ENCODE assay signal across 8 mouse cellular contexts in genomic region chr8:128679909-128680308, GRCm38 (mm10). TPM values are rescaled to one million over a fixed set of nuclear protein-coding genes. Genes with fewer than 3 reads are reported as not detected.
A peak's percentile ranks its signal among the peaks of the same experiment; 100 is the strongest.
DNase-seq lines count a peak whose midpoint lies in the region; ATAC-seq and TF ChIP-seq lines count a peak whose summit lies in the region.

No protein-coding gene starts in this region.

- ATAC-seq in neural tube, embryonic 15.5 days (ENCODE audit: low FRiP score), result no peak

- peaks cover 10% of the 10 kb centered on the region for H3K4me1 ChIP-seq in lung, adult 2 months (ENCODE audit: control insufficient read depth, insufficient read depth, low read length)
- H3K4me1 ChIP-seq in heart, embryonic 10.5 days, result peaks cover 7% of the 10 kb centered on the region
- peaks cover 3% of the 10 kb centered on the region; the same call in 1 of the 2 replicates for H3K4me1 ChIP-seq in neural tube, embryonic 15.5 days
- H3K4me1 ChIP-seq in thymus, adult 2 months (replicated peaks; ENCODE audit: control insufficient read depth, insufficient read depth, low read length), result no peaks in the 10 kb centered on the region

- no peak overlapping the region for H3K9ac ChIP-seq in neural tube, embryonic 15.5 days (replicated peaks)

- no peak for TF ChIP-seq CTCF in lung, adult 2 months (IDR thresholded peaks at IDR 0.05; ENCODE audit: insufficient read depth, low read length)
- TF ChIP-seq CTCF in thymus, adult 2 months (IDR thresholded peaks at IDR 0.05; ENCODE audit: borderline replicate concordance, control insufficient read depth, extremely low read depth, insufficient read depth, low read length, poor library complexity), result no peak

- 27% methylated on average over 2 of the region's 2 CpGs for WGBS in lung, adult 2 months
- WGBS in heart, embryonic 10.5 days, result 46% methylated on average over 2 of the region's 2 CpGs
- WGBS in neural tube, embryonic 15.5 days, result 66% methylated on average over 2 of the region's 2 CpGs
- 94% methylated on average over 2 of the region's 2 CpGs for WGBS in thymus, adult 2 months

- no peak overlapping the region for H3K4me2 ChIP-seq in neural tube, embryonic 15.5 days

- H3K27me3 ChIP-seq in heart, embryonic 10.5 days (ENCODE audit: insufficient read depth, poor library complexity, severe bottlenecking), result no peaks in the 10 kb centered on the region
- H3K27me3 ChIP-seq in neural tube, embryonic 15.5 days (replicated peaks), result no peaks in the 10 kb centered on the region
- H3K27me3 ChIP-seq in thymus, adult 2 months (ENCODE audit: control insufficient read depth, insufficient read depth, low read length), result no peaks in the 10 kb centered on the region

- peak overlapping the region; percentile 82 for H3K27ac ChIP-seq in heart, embryonic 10.5 days
- H3K27ac ChIP-seq in neural tube, embryonic 15.5 days (replicated peaks), result peak overlapping the region; percentile 15; the same call in 1 of the 2 replicates
- no peak overlapping the region; the same call in 1 of the 2 replicates for H3K27ac ChIP-seq in thymus, adult 2 months (ENCODE audit: control insufficient read depth, insufficient read depth, low read length)

- TF ChIP-seq POLR2A in lung, adult 2 months (IDR thresholded peaks at IDR 0.05; ENCODE audit: borderline replicate concordance, extremely low read depth, low read depth, low read length), result no peak
- TF ChIP-seq POLR2A in thymus, adult 2 months (IDR thresholded peaks at IDR 0.05; ENCODE audit: control insufficient read depth, extremely low read depth, insufficient read depth, low read length, poor library complexity), result no peak

- no peaks in the 10 kb centered on the region for H3K36me3 ChIP-seq in heart, embryonic 10.5 days
- no peaks in the 10 kb centered on the region for H3K36me3 ChIP-seq in neural tube, embryonic 15.5 days
- no peaks in the 10 kb centered on the region for H3K36me3 ChIP-seq in thymus, adult 2 months (ENCODE audit: control insufficient read depth, insufficient read depth, low read length)

- no peak overlapping the region for H3K4me3 ChIP-seq in lung, adult 2 months (replicated peaks; ENCODE audit: extremely low read depth, low read depth, low read length)
- H3K4me3 ChIP-seq in heart, embryonic 10.5 days, result no peak overlapping the region
- no peak overlapping the region for H3K4me3 ChIP-seq in neural tube, embryonic 15.5 days (replicated peaks)
- H3K4me3 ChIP-seq in thymus, adult 2 months (ENCODE audit: control insufficient read depth, insufficient read depth, low read length), result no peak overlapping the region

- DNase-seq in lung, adult 18-20 months, result peak; percentile 56 to 69
- DNase-seq in lung, adult 2 months, result no peak
- no peak for DNase-seq in heart, embryonic 10.5 days (ENCODE audit: low spot score)
- DNase-seq in kidney, postnatal 14 days, result peak; percentile 75
- no peak for DNase-seq in cerebellum, adult 8-10 months
- no peak for DNase-seq in thymus, postnatal 10 days (ENCODE audit: low spot score in 2 of 2)
- no peak for DNase-seq in thymus, adult 2 months

- H3K9me3 ChIP-seq in heart, embryonic 10.5 days, result no peaks in the 10 kb centered on the region
- no peaks in the 10 kb centered on the region for H3K9me3 ChIP-seq in neural tube, embryonic 15.5 days (replicated peaks)

RNA-seq across cellular contexts. Expression of gene Itgb1, which starts 5.5 kb away (rescaled TPM):
- 68.7 and 107 TPM in 2 replicates for polyA plus RNA-seq in lung, adult 2 months (2012; rRNA removed)
- 261 and 314 TPM in 2 replicates for polyA plus RNA-seq in heart, embryonic 10.5 days (2016; fragmentation: Nextera tagmentation; extraction: Ambion mirVana)
- polyA plus RNA-seq in neural tube, embryonic 15.5 days (2015; fragmentation: Nextera tagmentation; extraction: Ambion mirVana), result 91.7 and 119 TPM in 2 replicates
- 29.3 and 30.6 TPM in 2 replicates for polyA plus RNA-seq in thymus, adult 2 months (2012; rRNA removed)

Comparison
In these comparisons a context has a peak if more than half of its experiments do, and no peak if none do; other contexts are left out.
1. DNase-seq: peak in lung, adult 18-20 months (2 of 2) and kidney, postnatal 14 days (single experiment); none in lung, adult 2 months (single experiment), heart, embryonic 10.5 days (single experiment), cerebellum, adult 8-10 months (single experiment), thymus, postnatal 10 days (0 of 2) and thymus, adult 2 months (single experiment).